Comparison of ENCODE assay signal across 8 mouse cellular contexts in genomic region chr8:84201545-84202245, GRCm38 (mm10). TPM values are rescaled to one million over a fixed set of nuclear protein-coding genes. Genes with fewer than 3 reads are reported as not detected.
DNase-seq lines count a peak whose midpoint lies in the region; TF ChIP-seq lines count a peak whose summit lies in the region.

No protein-coding gene starts in this region.

- 0 out of 2 replicates have a peak, but pooled peaks have one; percentile 3 for TF ChIP-seq EP300 in ES-Bruce4 (IDR thresholded peaks at IDR 0.05; ENCODE audit: insufficient read depth, low read depth, low read length)

- intact Hi-C loops in heart, postnatal 10 days (cut with DNase I), result loop anchor here (5.0 kb wide), 1 partner anchor 461 kb away; the partner anchor contains the start of gene Ier2

- peak overlapping the region; percentile 96 for H3K9ac ChIP-seq in ES-Bruce4 (ENCODE audit: low read depth, poor library complexity, severe bottlenecking)

- no peak for TF ChIP-seq POLR2A in ES-Bruce4 (IDR thresholded peaks at IDR 0.05; ENCODE audit: insufficient read depth, low read length)

- no peaks in the 10 kb centered on the region for H3K27me3 ChIP-seq in ES-Bruce4 (ENCODE audit: control insufficient read depth, insufficient read depth, low read length, poor library complexity, severe bottlenecking)
- H3K27me3 ChIP-seq in forebrain, embryonic 10.5 days (ENCODE audit: poor library complexity, severe bottlenecking), result peaks cover 28% of the 10 kb centered on the region

- H3K79me2 ChIP-seq in macrophage (ENCODE audit: inconsistent target), result peaks cover 56% of the 10 kb centered on the region

- H3K4me1 ChIP-seq in ES-Bruce4 (ENCODE audit: control insufficient read depth, insufficient read depth, low read length), result no peaks in the 10 kb centered on the region
- peaks cover 74% of the 10 kb centered on the region for H3K4me1 ChIP-seq in forebrain, embryonic 10.5 days

- TF ChIP-seq CTCF in ES-Bruce4 (IDR thresholded peaks at IDR 0.05; ENCODE audit: low read depth, low read length), result no peak

- WGBS in forebrain, embryonic 10.5 days, result 74% methylated on average over 15 of the region's 15 CpGs
- 19% methylated on average over 14 of the region's 15 CpGs for WGBS in macrophage (ENCODE audit: missing documents)

- peak; percentile 92 for DNase-seq in 3134 (ENCODE audit: extremely low read depth, insufficient read length, low spot score)
- no peak for DNase-seq in forebrain, embryonic 10.5 days (ENCODE audit: extremely low spot score, low spot score)
- peak; percentile 90 for DNase-seq in heart, postnatal 10 days
- DNase-seq in kidney, postnatal 25 days, result peak; percentile 73 to 92
- peak; percentile 81 for DNase-seq in urinary bladder, postnatal 25 days (ENCODE audit: low spot score)
- DNase-seq in cerebellum, adult 9-11 months, result no peak

- no peak overlapping the region for H3K27ac ChIP-seq in ES-Bruce4 (ENCODE audit: insufficient read depth, low read length)
- peak overlapping the region; percentile 94 for H3K27ac ChIP-seq in forebrain, embryonic 10.5 days
- H3K27ac ChIP-seq in macrophage, result peak overlapping the region; percentile 99

- H3K4me3 ChIP-seq in ES-Bruce4 (ENCODE audit: low read depth, low read length) (peak overlapping the region; percentile 94), macrophage (ENCODE audit: inconsistent target) (peak overlapping the region; percentile 71)
- H3K4me3 ChIP-seq in forebrain, embryonic 10.5 days, result peak overlapping the region; percentile 69

- H3K36me3 ChIP-seq in ES-Bruce4 (ENCODE audit: control insufficient read depth, insufficient read depth, low read length, poor library complexity, severe bottlenecking) (peaks cover under 1% of the 10 kb centered on the region; the same call in 1 of the 2 replicates), macrophage (ENCODE audit: inconsistent target) (peaks cover 18% of the 10 kb centered on the region; the same call in 1 of the 2 replicates)
- H3K36me3 ChIP-seq in forebrain, embryonic 10.5 days (replicated peaks), result peaks cover 10% of the 10 kb centered on the region

- H3K9me3 ChIP-seq in ES-Bruce4 (replicated peaks; ENCODE audit: control insufficient read depth, insufficient read depth, low read length, poor library complexity, severe bottlenecking), result no peaks in the 10 kb centered on the region
- no peaks in the 10 kb centered on the region for H3K9me3 ChIP-seq in forebrain, embryonic 10.5 days

RNA-seq across cellular contexts. Expression of gene Nanos3, which starts 16.7 kb away (rescaled TPM):
- polyA plus RNA-seq in ES-Bruce4 (2011; ENCODE audit: insufficient read depth, insufficient read length, low read depth, missing spikeins) (3.0 and 4.3 TPM in 2 replicates), macrophage (2018) (not detected in 3 replicates)
- 2.6 and 3.7 TPM in 2 replicates for polyA plus RNA-seq in forebrain, embryonic 10.5 days (2016; fragmentation: Nextera tagmentation; extraction: Ambion mirVana)
- total RNA-seq in heart, postnatal 10 days (2021), result 1 to 10 TPM; 3.6 to 4.1 TPM
- total RNA-seq in macrophage (2018; cell fraction: chromatin; rRNA removed), result not detected
- not detected for total RNA-seq in macrophage (2018; cell fraction: cytosol; rRNA removed)
- total RNA-seq in macrophage (2018; cell fraction: nucleus; rRNA removed), result not detected

RNA-seq across cellular contexts. Expression of gene Zswim4, which starts 35.2 kb away (rescaled TPM):
- polyA plus RNA-seq in ES-Bruce4 (2011; ENCODE audit: insufficient read depth, insufficient read length, low read depth, missing spikeins) (14.8 and 15.4 TPM in 2 replicates), macrophage (2018) (5.1 to 8.7 TPM (median 7.9 TPM) in 3 replicates)
- 28.6 and 31.4 TPM in 2 replicates for polyA plus RNA-seq in forebrain, embryonic 10.5 days (2016; fragmentation: Nextera tagmentation; extraction: Ambion mirVana)
- 10 to 100 TPM; 10.5 to 11.3 TPM for total RNA-seq in heart, postnatal 10 days (2021)
- 100 to 1,000 TPM in 10 of 26 experiments, 10 to 100 TPM in 16; 14.9 to 367 (median 57.3) TPM for total RNA-seq in macrophage (2018; cell fraction: chromatin; rRNA removed)
- total RNA-seq in macrophage (2018; cell fraction: cytosol; rRNA removed), result 100 to 1,000 TPM in 3 of 26 experiments, 10 to 100 TPM in 15, 1 to 10 TPM in 8; 8.4 to 139 (median 12.8) TPM
- 100 to 1,000 TPM in 9 of 26 experiments, 10 to 100 TPM in 17; 10.4 to 250 (median 62.3) TPM for total RNA-seq in macrophage (2018; cell fraction: nucleus; rRNA removed)

RNA-seq across cellular contexts. Expression of gene D8Ertd738e, which starts 47.8 kb away (rescaled TPM):
- polyA plus RNA-seq in ES-Bruce4 (2011; ENCODE audit: insufficient read depth, insufficient read length, low read depth, missing spikeins), result 90.6 and 92.0 TPM in 2 replicates
- 386 and 390 TPM in 2 replicates for polyA plus RNA-seq in forebrain, embryonic 10.5 days (2016; fragmentation: Nextera tagmentation; extraction: Ambion mirVana)
- total RNA-seq in heart, postnatal 10 days (2021), result 100 to 1,000 TPM; 222 to 230 TPM
- 10 to 100 TPM in 24 of 26 experiments, 1 to 10 TPM in 2; 5.9 to 54.7 (median 20.9) TPM for total RNA-seq in macrophage (2018; cell fraction: chromatin; rRNA removed)
- 100 to 1,000 TPM; 149 to 210 (median 177) TPM for total RNA-seq in macrophage (2018; cell fraction: cytosol; rRNA removed)
- 10 to 100 TPM; 15.7 to 76.5 (median 48.7) TPM for total RNA-seq in macrophage (2018; cell fraction: nucleus; rRNA removed)
- polyA plus RNA-seq in macrophage (2018), result 203 to 260 TPM (median 230 TPM) in 3 replicates

RNA-seq across cellular contexts. Expression of gene 4930432K21Rik, which starts 53.9 kb away (rescaled TPM):
- 3.8 and 4.7 TPM in 2 replicates for polyA plus RNA-seq in ES-Bruce4 (2011; ENCODE audit: insufficient read depth, insufficient read length, low read depth, missing spikeins)
- 1.9 and 2.4 TPM in 2 replicates for polyA plus RNA-seq in forebrain, embryonic 10.5 days (2016; fragmentation: Nextera tagmentation; extraction: Ambion mirVana)
- total RNA-seq in heart, postnatal 10 days (2021), result under 1 TPM; 0.22 to 0.32 TPM
- total RNA-seq in macrophage (2018; cell fraction: chromatin; rRNA removed), result 1 to 10 TPM in 1 of 26 experiments, under 1 TPM in 11, not detected in 14; 0.33 to 1.3 (median 0.48) TPM
- total RNA-seq in macrophage (2018; cell fraction: cytosol; rRNA removed), result under 1 TPM in 23 of 26 experiments, not detected in 3; 0.03 to 0.29 (median 0.12) TPM
- under 1 TPM in 8 of 26 experiments, not detected in 18; 0.18 to 0.61 (median 0.39) TPM for total RNA-seq in macrophage (2018; cell fraction: nucleus; rRNA removed)
- 0.41 to 0.82 TPM (median 0.47 TPM) in 3 replicates for polyA plus RNA-seq in macrophage (2018)

RNA-seq across cellular contexts. Expression of gene Cc2d1a, which starts 54.0 kb away (rescaled TPM):
- polyA plus RNA-seq in ES-Bruce4 (2011; ENCODE audit: insufficient read depth, insufficient read length, low read depth, missing spikeins) (18.0 and 27.2 TPM in 2 replicates), macrophage (2018) (21.7 to 24.3 TPM (median 22.4 TPM) in 3 replicates)
- polyA plus RNA-seq in forebrain, embryonic 10.5 days (2016; fragmentation: Nextera tagmentation; extraction: Ambion mirVana), result 17.3 and 20.8 TPM in 2 replicates
- total RNA-seq in heart, postnatal 10 days (2021), result 10 to 100 TPM; 13.3 to 14.1 TPM
- total RNA-seq in macrophage (2018; cell fraction: chromatin; rRNA removed), result 10 to 100 TPM in 23 of 26 experiments, 1 to 10 TPM in 3; 7.9 to 63.0 (median 37.4) TPM
- 10 to 100 TPM; 14.7 to 29.5 (median 23.4) TPM for total RNA-seq in macrophage (2018; cell fraction: cytosol; rRNA removed)
- 10 to 100 TPM in 25 of 26 experiments, 1 to 10 TPM in 1; 8.4 to 33.9 (median 20.7) TPM for total RNA-seq in macrophage (2018; cell fraction: nucleus; rRNA removed)

Comparison
In these comparisons a context has a peak if more than half of its experiments do, and no peak if none do; other contexts are left out.
1. DNase-seq: peak in 3134 (single experiment), heart, postnatal 10 days (2 of 2), kidney, postnatal 25 days (2 of 2) and urinary bladder, postnatal 25 days (single experiment); none in forebrain, embryonic 10.5 days (single experiment) and cerebellum, adult 9-11 months (single experiment).
2. Peak in every context shown above with its lines, with median percentiles within 50 percentile points of each other: H3K4me3 ChIP-seq.